Mouse (Mus musculus): ENCODE data around the gene Tm4sf1.

Tm4sf1 gene

GRCm38 (mm10) chr3:57301921-57302539 is at the start of gene Tm4sf1:
Tm4sf1 (minus strand) TSS chr3:57301988.
- no peak for ATAC-seq (ENCODE audit: low TSS enrichment)

DNA sequence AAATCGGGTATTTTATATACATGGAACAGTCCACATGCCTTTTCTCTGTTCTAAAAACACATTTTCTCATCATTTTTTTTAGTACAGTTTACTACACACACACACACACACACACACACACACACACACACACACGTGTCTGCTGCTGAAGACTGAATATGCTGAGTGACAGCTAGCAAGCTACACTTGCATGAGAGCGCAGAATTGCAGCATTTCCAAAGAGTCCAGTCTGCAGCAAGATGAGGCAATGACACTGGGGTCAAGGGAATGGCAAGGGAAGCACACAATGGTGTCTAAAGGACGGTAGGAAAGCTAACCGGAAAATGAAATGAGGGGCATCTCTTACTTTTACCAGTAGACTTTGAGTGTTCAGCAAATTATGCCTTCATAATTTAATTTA is 43.0 kb upstream of the Tm4sf1 start:
- no peak for ATAC-seq (ENCODE audit: low TSS enrichment)

GRCm38 (mm10) chr3:57343837-57344607 is 42.2 kb upstream of the Tm4sf1 start:
- ATAC-seq (ENCODE audit: low TSS enrichment), result peak; percentile 99

GRCm38 (mm10) chr3:57342976-57343375 is 41.2 kb upstream of the Tm4sf1 start:
- no peak for ATAC-seq (ENCODE audit: low TSS enrichment)

GRCm38 (mm10) chr3:57341321-57341720 is 39.5 kb upstream of the Tm4sf1 start:
- no peak for ATAC-seq (ENCODE audit: low TSS enrichment)

DNA sequence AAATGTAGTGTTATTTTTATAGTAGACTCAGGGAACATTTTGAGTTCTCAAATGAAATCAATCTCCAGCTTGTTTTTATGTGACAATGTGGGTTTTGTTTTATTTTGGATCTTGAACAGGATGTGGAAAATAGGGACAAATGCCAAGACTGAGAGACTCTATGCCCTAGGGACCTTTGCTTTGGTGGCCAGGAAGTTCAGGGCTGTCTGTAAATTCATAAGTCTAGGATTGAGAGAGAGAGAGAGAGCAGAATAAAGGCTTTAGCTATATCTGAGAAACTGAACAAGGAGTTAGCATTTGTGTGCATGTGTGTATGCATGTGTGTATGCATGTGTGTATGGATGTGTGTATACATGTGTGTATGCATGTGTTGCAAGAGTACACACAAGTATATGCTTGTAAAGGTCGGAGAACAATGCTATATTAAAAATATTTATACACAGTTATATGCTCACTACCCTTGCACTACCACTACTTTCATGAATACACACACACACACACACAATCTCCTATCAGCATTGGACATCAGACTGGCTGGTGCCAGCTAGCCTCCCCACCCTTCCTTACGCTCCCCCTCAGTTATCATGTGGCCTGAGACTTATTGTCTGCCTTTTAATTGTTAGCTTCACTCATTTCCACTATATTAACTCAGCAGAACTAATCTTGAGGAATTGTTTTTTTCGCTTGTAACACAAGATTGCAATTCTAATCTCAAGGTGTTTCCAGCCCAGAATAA is 33.5 kb upstream of the Tm4sf1 start:
- no peak for ATAC-seq (ENCODE audit: low TSS enrichment)

DNA sequence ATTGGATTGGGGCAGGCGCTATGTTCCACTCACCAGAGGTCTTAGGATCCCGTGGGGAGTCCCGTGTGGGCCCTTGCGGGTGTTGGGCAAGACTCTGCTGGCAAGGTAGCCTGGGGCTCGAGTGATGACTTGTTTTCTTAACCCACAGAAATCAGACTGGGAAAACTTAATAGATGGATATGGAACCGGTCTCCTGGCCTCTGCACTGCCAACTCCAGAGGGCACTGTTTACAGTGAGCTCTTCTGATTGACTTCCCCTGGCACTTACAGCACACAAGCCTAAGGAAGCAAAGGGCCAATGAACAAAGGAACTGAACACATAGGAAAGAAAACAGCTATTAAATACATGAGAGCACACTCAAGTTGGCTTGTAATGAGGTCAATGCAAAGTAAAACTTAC is 26.2 kb upstream of the Tm4sf1 start:
- no peak for ATAC-seq (ENCODE audit: low TSS enrichment)

GRCm38 (mm10) chr3:57307076-57307475 is 5.3 kb upstream of the Tm4sf1 start:
- ATAC-seq (ENCODE audit: low TSS enrichment), result no peak

DNA sequence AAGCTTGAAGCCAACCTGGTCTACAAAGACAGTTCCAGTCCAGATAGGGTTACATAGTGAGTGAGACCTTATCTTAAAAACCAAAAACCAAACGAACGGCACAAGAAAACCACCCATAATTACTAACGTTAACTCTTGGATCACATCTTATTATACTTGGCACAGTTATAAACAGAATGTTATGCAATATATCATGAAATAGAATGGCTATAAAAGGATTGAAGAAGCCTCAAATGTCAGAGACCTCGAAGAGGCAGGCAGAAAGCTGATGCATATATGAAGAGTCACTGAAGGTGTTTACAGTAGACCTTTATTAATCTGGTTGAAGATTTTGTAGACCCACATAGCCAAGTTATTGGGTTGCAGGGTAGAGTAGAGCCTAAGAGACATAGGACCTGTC is 3.8 kb upstream of the Tm4sf1 start:
- ATAC-seq (ENCODE audit: low TSS enrichment), result no peak

- ATAC-seq (ENCODE audit: low TSS enrichment), result no peak
Measured at GRCm38 (mm10) chr3:57304484-57304883, 2.7 kb upstream of the Tm4sf1 start.

DNA sequence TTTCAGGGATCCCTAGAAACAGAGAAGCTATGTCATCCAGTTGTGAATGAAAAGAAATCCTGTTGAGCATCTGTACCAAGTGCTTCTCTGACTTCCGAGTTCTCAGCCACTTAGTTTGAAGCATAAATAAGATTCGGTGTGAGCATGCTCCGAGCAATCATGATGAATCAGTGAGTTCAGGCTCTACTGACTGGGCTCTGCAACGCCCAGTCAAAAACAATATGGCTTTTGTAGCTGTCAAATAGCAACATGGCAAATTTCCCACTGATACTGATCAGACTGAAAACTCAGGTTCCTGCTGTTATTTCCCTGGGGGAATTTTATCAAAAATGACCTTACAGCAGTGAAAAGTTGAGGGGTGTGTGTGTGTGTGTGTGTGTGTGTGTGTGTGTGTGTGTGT is 2.3 kb upstream of the Tm4sf1 start:
- peak; percentile 57; the same call in 1 of the 2 replicates for ATAC-seq (ENCODE audit: low TSS enrichment)

GRCm38 (mm10) chr3:57303486-57303885 is 1.7 kb upstream of the Tm4sf1 start:
- no peak for ATAC-seq (ENCODE audit: low TSS enrichment)

GRCm38 (mm10) chr3:57302886-57303285 is 1.1 kb upstream of the Tm4sf1 start:
- no peak for ATAC-seq (ENCODE audit: low TSS enrichment)

DNA sequence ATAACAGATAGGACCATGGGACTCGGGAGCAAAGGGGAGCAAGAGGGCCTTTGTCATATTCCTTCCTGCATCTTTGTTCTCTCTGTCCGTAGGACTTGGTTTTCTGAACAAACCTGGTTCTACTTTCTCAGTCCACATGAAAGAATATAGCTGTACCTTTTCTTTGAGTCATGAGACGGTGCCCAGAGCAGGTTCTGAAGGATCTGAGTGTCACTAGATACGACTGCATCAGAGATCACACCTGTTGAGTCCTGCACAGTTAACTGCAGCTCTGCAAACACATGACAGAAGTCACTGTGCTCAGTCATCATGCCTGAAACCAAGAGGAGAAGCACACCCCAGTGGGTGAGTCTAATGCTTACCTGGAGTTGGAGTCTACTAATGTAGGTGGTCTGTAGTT is 422 bp downstream of the Tm4sf1 start:
- ATAC-seq (ENCODE audit: low TSS enrichment), result no peak

DNA sequence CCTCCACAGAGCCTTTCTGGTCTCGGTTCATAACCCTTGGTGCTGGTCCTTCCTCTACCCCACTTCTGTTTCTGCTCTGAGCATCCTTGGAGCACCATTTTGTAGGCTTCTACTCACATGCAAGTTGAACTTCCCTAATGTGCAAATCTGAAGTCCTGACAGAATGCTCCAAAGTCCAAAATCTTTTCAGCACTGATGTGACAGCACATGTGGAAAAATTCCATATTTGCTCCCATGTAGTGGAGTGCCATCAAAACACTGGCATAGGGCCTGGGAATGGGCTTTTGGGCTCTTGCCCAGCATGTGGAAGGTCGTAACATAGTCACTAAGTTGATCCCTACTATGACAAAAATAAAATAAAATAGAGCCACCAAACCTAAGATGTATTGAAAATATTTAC is 3.8 kb downstream of the Tm4sf1 start:
- ATAC-seq (ENCODE audit: low TSS enrichment), result no peak

- ATAC-seq (ENCODE audit: low TSS enrichment), result no peak
Measured at GRCm38 (mm10) chr3:57296574-57296973, 5.2 kb downstream of the Tm4sf1 start.

DNA sequence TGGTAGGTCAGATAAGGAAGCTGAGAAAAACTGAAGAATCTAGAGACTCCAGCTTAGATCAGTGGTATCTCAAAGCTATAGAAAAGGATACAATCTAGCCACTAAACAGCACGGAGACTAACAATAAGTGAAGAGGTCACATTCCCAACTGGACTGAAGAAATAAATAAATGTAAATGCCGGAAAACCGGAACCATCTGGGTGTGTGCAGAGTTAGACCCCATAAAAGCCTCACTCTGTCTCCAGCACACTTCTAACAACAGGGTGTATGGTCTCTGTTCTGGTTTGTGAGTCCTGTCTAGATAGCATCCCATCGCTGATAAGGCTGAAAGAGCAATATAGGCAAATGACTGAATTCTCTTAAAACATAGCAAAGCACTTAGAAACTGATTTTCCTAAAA is 6.2 kb downstream of the Tm4sf1 start:
- no peak for ATAC-seq (ENCODE audit: low TSS enrichment)

- peak; percentile 94 for ATAC-seq (ENCODE audit: low TSS enrichment)
Measured at GRCm38 (mm10) chr3:57294742-57295525, 6.9 kb downstream of the Tm4sf1 start.

DNA sequence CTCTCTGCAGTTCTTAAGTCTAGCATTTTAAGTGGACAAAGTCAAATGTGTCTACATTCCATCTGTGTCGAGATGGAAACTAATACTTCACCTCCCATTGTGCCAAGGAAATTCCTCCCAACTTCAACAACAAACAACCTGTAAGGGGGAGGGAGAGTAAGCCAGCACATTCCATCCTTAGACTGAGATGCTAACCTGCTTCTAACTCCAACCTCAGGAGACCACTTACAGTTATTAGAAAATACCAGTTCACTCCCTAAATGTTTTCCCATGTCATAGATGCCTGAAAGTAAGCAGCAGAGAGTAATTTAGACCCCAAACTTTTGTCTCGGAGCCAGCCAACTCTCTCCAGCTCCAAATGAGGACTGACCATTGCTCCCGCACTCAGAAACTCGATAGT is 7.9 kb downstream of the Tm4sf1 start:
- no peak for ATAC-seq (ENCODE audit: low TSS enrichment)

- no peak for ATAC-seq (ENCODE audit: low TSS enrichment)
Measured at GRCm38 (mm10) chr3:57292826-57293225, 9.0 kb downstream of the Tm4sf1 start.

- no peak for ATAC-seq (ENCODE audit: low TSS enrichment)
Measured at GRCm38 (mm10) chr3:57288944-57289491, 12.8 kb downstream of the Tm4sf1 start.
